Mouse (Mus musculus): ENCODE measurements around the gene Trim11.
A peak's percentile ranks its signal among the peaks of the same experiment; 100 is the strongest.

Gene Trim11

GRCm38 (mm10) chr11:58955143-58955867 lies 22.6 kb upstream of the Trim11 start:
- ATAC-seq (ENCODE audit: insufficient number of reproducible peaks, low FRiP score, low TSS enrichment), result peak; percentile 12; the same call in 1 of the 2 replicates

- no peak for ATAC-seq (ENCODE audit: insufficient number of reproducible peaks, low FRiP score, low TSS enrichment)
Observed at GRCm38 (mm10) chr11:58955868-58956257, 22.0 kb upstream of the Trim11 start.

DNA sequence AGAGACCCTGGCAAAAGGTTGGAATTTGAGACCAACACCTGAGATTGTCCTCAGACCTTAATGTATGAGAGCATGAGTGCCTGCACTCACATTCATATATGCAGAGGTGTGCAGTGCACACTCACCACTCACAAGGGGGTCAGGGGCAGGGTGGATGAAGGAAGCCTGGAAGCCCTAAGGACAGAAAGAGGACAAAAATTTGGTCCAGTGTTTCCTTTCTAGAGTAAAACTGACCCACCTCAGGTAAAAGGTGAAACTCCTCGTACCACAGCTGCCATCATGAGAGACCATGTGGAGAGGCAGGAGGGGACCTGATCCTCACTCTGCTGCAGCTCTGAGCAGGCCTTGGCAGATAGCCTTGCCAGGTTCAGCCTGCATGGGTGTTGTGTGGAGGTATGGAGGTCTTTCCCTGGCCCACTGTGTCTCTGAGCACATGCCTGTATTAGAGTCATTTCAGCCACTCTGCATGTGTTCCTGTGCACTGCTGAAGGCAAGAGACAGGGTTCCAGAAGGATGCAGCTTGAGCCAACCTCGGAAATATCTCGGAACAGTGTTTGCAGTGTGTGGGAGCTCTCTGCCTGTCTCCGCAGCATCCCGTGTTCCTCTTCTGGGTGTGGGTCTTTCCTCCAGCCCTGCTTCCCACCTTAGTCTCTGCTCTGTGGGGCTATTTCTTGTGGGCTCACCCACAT lies 20.5 kb upstream of the Trim11 start:
- no peak for ATAC-seq (ENCODE audit: insufficient number of reproducible peaks, low FRiP score, low TSS enrichment)

DNA sequence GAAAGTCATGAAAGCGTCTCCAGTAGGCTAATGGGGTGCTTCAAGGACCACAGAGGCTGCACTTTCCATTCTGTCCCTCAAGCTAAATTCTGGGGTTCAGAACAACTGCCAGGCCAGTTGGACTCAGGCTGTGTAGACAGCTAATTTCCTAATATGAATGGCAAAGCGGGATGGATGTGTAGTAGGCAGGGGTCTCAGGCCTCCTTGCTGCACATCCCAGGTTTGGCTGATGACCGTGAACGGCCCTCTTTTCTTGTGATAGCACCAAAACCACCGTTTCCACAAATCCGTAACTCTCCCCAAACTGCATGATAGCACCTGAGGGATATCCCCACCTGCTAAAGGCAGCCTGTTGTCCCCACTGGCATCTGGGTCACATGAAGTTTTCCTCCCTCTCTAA lies 19.4 kb upstream of the Trim11 start:
- no peak for ATAC-seq (ENCODE audit: insufficient number of reproducible peaks, low FRiP score, low TSS enrichment)

GRCm38 (mm10) chr11:58959186-58959825 lies 18.6 kb upstream of the Trim11 start:
- ATAC-seq (ENCODE audit: insufficient number of reproducible peaks, low FRiP score, low TSS enrichment), result no peak

- peak; percentile 94 for ATAC-seq (ENCODE audit: insufficient number of reproducible peaks, low FRiP score, low TSS enrichment)
Observed at GRCm38 (mm10) chr11:58959921-58960465, 17.9 kb upstream of the Trim11 start.

DNA sequence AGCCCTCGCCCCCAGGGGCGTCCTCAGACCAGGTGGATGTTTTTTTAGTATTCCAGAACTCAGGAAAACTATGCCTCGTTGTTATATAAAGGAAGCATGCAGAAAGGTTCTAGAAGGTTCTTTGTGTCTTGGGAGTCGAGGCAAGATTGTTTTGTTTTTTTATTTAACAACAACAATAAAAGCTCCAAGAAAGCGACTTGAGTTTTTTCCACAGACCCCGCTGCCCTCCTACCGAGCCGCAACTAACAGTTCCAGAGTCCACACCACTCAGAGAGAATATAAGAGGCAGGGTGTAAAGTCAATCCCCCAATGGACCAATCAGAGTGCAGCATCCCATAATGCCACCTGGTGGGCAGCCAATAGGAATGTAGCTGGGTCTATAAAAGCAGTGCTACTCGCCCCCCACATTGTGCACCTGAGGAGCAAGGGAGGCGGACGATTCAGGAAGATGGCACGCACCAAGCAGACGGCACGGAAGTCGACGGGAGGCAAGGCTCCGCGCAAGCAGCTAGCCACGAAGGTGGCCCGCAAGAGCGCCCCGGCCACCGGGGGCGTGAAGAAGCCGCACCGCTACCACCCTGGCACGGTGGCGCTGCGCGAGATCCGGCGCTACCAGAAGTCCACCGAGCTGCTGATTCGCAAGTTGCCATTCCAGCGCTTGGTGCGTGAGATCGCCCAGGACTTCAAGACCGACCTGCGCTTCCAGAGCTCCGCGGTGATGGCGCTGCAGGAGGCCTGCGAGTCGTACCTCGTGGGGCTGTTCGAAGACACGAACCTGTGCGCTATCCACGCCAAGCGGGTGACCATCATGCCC lies 16.3 kb upstream of the Trim11 start:
- ATAC-seq (ENCODE audit: insufficient number of reproducible peaks, low FRiP score, low TSS enrichment), result no peak

DNA sequence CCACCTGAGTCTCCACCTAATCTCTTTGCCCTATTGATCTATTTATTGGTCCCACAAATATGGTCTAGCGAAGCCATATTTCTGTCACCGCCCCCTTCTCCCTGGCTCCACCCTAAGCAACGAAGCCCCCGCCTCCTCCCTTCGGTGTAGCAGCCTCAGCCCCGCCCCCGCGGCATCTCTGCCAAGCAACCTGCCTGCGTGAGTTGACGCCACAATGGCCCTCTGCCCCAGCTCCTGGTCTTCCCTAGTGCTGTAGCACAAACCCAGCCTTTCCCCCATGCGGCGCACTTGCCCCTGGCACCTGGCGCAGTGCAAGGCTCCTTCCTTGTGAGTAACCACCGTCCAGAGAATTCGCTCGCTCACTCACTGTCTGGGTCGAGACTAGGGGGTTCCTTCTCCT lies 14.3 kb upstream of the Trim11 start:
- ATAC-seq (ENCODE audit: insufficient number of reproducible peaks, low FRiP score, low TSS enrichment), result no peak

DNA sequence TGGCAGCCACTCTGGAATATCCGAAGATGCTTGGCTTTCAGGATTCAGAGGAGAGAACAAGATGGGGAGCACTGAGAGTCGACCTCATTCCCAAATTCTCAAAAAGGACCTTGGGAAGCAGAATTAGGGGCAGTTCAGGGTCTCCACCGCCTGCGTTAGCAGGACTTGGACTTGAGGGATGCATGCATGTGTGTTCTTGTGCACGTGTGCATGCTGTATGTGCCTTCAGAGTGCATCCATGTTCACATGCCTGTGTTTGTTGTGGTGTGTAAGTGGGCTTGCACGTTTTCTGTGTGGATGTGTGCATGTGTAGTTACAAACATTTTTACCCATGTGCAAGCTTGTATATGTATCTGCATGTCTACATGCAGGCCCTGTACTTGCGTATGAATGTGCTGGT lies 13.7 kb upstream of the Trim11 start:
- no peak for ATAC-seq (ENCODE audit: insufficient number of reproducible peaks, low FRiP score, low TSS enrichment)

DNA sequence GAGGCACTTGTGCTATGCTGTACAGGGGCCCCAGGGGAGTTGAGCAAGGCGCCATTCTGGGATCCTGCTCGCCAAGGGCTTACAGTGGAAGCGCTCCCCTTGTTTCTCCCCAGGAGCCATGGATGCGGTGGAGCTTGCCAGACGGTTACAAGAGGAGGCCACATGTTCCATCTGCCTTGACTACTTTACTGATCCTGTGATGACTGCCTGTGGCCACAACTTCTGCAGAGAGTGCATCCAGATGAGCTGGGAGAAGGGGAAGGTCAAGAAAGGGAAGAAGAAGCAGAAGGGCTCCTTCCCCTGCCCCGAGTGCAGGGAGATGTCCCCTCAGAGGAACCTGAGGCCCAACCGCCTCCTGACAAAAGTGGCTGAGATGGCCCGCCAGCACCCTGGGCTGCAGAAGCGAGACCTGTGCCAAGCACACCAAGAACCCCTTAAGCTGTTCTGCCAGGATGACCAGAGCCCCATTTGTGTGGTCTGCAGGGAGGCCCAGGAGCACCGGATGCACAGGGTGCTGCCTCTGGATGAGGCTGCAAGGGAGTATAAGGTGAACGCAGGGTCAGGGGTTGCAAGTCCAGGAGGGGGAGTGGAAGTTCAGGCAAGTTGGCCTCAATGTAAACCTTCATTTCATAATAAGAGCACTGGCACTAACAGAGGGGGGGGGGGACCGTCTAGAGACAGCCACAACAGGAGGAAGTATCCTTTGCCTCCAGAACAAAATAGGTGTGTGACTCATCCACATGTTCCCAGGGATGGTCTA lies 12.7 kb upstream of the Trim11 start:
- ATAC-seq (ENCODE audit: insufficient number of reproducible peaks, low FRiP score, low TSS enrichment), result no peak

- ATAC-seq (ENCODE audit: insufficient number of reproducible peaks, low FRiP score, low TSS enrichment), result no peak
Observed at GRCm38 (mm10) chr11:58967346-58967745, 10.5 kb upstream of the Trim11 start.

DNA sequence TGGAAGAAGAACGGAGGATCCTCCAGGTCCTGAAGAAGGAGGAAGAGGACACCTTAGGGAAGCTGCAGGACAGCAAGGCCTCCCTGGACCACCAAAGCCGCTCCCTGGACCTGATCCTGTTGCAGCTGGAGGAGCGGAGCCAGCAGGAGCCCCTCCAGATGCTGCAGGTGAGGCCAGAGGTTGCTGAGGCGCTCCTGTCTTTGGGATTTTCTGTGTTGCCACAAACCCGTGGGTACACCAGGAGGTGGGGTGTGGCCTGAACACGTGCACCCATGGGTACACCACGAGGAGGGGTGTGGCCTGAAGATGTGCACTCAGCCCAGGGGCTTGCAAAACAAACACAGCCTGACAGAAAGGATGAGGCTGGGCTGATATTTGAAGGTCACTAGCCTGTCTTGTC lies 9.3 kb upstream of the Trim11 start:
- no peak for ATAC-seq (ENCODE audit: insufficient number of reproducible peaks, low FRiP score, low TSS enrichment)

DNA sequence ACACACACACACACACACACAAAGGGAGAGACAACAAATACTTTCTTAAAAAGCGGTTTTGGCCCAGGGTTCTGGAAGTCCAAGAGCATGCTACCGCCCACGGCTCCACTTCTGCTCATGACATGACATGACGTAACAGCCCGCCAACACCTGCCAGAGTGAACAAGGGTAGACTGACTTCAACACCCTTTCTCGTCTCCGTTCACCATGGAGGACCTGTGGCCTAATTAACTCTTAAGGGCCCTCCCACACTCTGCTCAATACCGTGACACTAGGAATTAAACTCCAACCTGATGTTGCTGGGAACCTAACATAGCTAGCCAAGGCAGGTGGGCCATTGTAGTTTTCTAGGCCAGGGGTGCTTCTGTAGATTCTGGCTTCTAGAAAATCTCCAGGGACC lies 8.9 kb upstream of the Trim11 start:
- ATAC-seq (ENCODE audit: insufficient number of reproducible peaks, low FRiP score, low TSS enrichment), result no peak

DNA sequence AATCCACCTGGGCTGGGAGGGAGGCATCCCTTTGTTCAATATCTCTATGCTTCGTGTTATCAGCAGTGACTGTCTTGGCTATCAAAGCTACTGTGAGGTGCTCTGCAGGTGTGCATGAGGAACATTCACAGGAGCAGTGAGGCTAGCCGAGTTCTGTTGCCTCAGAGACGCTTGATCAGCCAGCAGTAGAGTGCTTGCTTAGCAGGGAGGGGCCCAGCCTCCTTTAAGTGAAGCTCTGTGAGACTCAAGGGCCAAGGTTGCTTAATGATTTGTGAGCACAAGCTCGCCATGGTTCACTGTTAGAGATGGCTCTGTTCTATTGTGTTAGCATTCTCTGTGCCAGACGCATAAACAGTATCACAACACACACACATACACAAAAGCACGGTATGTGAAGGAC lies 8.2 kb upstream of the Trim11 start:
- no peak for ATAC-seq (ENCODE audit: insufficient number of reproducible peaks, low FRiP score, low TSS enrichment)

DNA sequence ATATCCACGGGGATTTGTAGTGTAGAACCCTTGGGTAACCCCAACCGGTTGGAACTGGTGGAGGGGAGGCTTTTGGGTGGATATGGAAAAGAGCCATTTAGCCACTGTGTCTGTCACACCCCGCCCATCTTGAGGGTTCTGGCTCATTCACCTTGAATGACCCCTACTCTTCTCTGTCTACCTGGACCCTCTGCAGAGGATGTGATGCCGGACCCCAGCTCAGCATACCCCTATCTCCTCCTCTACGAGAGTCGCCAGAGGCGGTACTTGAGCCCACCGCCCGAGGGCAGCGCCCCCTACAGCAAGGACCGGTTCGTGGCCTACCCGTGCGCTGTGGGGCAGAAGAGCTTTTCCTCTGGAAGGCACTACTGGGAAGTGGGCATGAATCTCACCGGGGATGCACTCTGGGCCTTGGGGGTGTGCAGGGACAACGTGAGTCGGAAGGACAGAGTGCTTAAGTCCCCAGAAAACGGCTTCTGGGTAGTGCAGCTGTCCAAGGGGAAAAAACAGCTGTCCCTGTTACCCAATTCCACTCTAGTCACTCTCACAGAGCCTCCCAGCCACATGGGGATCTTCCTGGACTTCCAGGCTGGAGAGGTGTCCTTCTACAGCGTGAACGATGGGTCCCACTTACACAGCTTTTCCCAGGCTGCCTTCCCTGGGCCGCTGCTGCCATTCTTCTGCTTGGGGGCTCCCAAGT lies 6.9 kb upstream of the Trim11 start:
- ATAC-seq (ENCODE audit: insufficient number of reproducible peaks, low FRiP score, low TSS enrichment), result no peak

DNA sequence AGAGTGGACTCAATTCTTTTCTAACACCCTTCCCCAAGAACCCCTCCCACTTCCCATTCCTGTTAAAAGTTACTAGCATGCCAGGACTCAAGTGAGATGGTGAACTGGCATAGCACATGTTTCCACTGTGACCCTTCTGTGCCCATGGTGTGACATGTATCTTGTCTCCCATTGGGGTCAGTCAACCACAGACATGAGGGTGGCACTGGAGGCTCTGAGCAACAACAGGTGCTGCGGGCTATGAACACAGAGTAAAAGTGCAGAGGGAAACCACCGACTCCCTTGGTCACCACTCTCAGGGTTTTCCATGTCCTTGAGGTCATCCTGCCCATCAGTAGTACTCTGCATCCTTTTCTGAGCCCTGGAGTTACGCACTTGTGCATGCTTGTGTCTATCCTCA lies 6.1 kb upstream of the Trim11 start:
- no peak for ATAC-seq (ENCODE audit: insufficient number of reproducible peaks, low FRiP score, low TSS enrichment)

- ATAC-seq (ENCODE audit: insufficient number of reproducible peaks, low FRiP score, low TSS enrichment), result no peak
Observed at GRCm38 (mm10) chr11:58974414-58974813, 3.5 kb upstream of the Trim11 start.

GRCm38 (mm10) chr11:58977150-58977549 lies 743 bp upstream of the Trim11 start:
- no peak for ATAC-seq (ENCODE audit: insufficient number of reproducible peaks, low FRiP score, low TSS enrichment)

GRCm38 (mm10) chr11:58977607-58978026 lies 276 bp upstream of the Trim11 start:
- 0 out of 2 replicates have a peak, but pooled peaks have one; percentile 4 for ATAC-seq (ENCODE audit: insufficient number of reproducible peaks, low FRiP score, low TSS enrichment)

All from cerebellum, adult (tissue).